Mouse (Mus musculus): ENCODE data around the gene Bivm.

The Bivm gene

DNA sequence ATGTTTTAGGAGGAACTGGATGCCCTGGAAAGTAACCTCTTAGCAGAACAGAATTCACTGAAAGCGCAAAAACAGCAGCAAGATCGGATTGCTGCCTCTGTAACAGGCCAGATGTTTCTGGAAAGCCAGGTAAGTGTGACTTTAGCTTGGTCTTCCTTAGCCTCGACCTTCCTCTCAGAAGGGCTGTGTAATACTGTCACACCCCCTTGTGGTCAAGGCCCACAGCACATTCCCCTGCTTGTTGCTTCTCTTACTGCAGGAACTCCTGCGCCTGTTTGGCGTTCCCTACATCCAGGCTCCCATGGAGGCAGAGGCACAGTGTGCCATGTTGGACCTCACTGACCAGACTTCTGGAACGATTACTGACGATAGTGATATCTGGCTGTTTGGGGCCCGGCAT, 55.1 kb downstream of the Bivm start:
- no peak for DNase-seq (ENCODE audit: low spot score in 2 of 2)

DNA sequence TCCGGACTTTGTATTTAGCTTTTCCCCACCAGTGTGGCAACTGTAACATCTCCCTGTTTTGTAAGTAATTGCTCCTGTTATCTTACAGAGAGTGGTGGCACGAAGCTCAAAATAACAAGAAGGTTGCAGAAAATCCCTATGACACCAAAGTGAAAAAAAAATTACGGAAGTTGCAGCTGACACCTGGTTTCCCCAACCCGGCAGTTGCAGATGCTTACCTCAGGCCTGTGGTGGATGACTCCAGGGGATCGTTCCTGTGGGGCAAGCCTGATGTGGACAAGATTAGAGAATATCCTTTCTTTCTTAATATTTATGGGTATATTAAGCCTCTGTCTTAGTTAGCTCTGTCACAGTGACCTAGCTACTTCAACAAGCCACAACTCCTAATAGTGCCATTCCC, 59.3 kb downstream of the Bivm start:
- no peak for DNase-seq (ENCODE audit: low spot score in 2 of 2)

DNA sequence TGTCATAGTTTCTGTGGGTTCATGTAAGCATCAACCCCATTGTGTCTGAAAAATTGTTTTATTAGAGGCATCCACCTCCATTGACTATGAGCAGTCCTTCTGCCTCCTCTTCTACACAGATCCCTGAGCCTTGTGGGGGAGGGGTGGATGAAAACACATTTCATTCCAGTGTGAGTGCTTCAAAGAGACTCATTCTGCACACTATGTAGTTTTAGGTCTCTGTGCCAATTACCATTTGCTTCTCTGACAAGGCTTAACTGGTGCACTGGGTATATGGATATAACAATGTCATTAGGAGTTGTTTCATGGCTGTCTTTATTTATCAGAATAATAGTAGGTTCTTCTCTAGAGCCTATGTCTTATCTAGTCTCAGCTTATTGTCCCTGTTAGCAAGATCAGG, 67.6 kb downstream of the Bivm start:
- DNase-seq (ENCODE audit: low spot score in 2 of 2) = no peak

Measured in heart, adult 9 months (tissue).